Mouse (Mus musculus): Measurements from ENCODE around the gene Zfp704. TPM values are rescaled to one million over a fixed set of nuclear protein-coding genes. Genes with fewer than 3 reads are reported as not detected.

Gene Zfp704
- total and polyA plus RNA-seq, 3 experiments: 0.02 to 0.22 TPM; not detected in 1

GRCm38 (mm10) chr3:9619562-9620275 lies 9.8 kb upstream of the Zfp704 start:
- ATAC-seq (ENCODE audit: extremely low read depth, insufficient number of reproducible peaks, low FRiP score, poor library complexity, severe bottlenecking) (no peak), DNase-seq (ENCODE audit: low spot score) (no peak)
- Histone ChIP-seq H3K9me3 (replicated peaks) (no peaks in the 10 kb centered on the region), H3K27me3 (ENCODE audit: insufficient read depth, low read length) (peaks cover 5% of the 10 kb centered on the region), H3K4me3 (ENCODE audit: low read depth, low read length) (no peak overlapping the region), H3K36me3 (replicated peaks) (no peaks in the 10 kb centered on the region), H3K4me1 (ENCODE audit: insufficient read depth, low read depth, low read length) (no peaks in the 10 kb centered on the region)
- TF ChIP-seq GATA1 (IDR thresholded peaks at IDR 0.05; ENCODE audit: borderline replicate concordance, low read length) (no peak), CTCF (IDR thresholded peaks at IDR 0.05; ENCODE audit: low read depth, low read length) (no peak), TAL1 (conservative IDR thresholded peaks at IDR 0.05; ENCODE audit: low read depth, low read length) (no peak), POLR2AphosphoS5 (IDR thresholded peaks at IDR 0.05; ENCODE audit: insufficient replicate concordance, low read depth, low read length) (no peak), GATA2 (IDR thresholded peaks at IDR 0.05; ENCODE audit: borderline replicate concordance, low read depth, low read length) (no peak)

GRCm38 (mm10) chr3:9617101-9617500 lies 7.2 kb upstream of the Zfp704 start:
- H3K4me3 ChIP-seq (ENCODE audit: low read depth, low read length): no peak overlapping the region
- TF ChIP-seq GATA2 (IDR thresholded peaks at IDR 0.05; ENCODE audit: borderline replicate concordance, low read depth, low read length): no peak
- TF ChIP-seq CTCF (IDR thresholded peaks at IDR 0.05; ENCODE audit: low read depth, low read length): no peak
- no peak for TF ChIP-seq GATA1 (IDR thresholded peaks at IDR 0.05; ENCODE audit: borderline replicate concordance, low read length)
- TF ChIP-seq TAL1 (conservative IDR thresholded peaks at IDR 0.05; ENCODE audit: low read depth, low read length): no peak
- no peak for TF ChIP-seq POLR2AphosphoS5 (IDR thresholded peaks at IDR 0.05; ENCODE audit: insufficient replicate concordance, low read depth, low read length)
- ATAC-seq (ENCODE audit: extremely low read depth, insufficient number of reproducible peaks, low FRiP score, poor library complexity, severe bottlenecking) (no peak), DNase-seq (ENCODE audit: low spot score) (no peak)
- no peaks in the 10 kb centered on the region for H3K9me3 ChIP-seq (replicated peaks)
- no peaks in the 10 kb centered on the region for H3K36me3 ChIP-seq (replicated peaks)
- H3K4me1 ChIP-seq (ENCODE audit: insufficient read depth, low read depth, low read length): no peaks in the 10 kb centered on the region
- H3K27me3 ChIP-seq (ENCODE audit: insufficient read depth, low read length): peaks cover 9% of the 10 kb centered on the region

GRCm38 (mm10) chr3:9614676-9615075 lies 4.8 kb upstream of the Zfp704 start:
- TF ChIP-seq GATA2 (IDR thresholded peaks at IDR 0.05; ENCODE audit: borderline replicate concordance, low read depth, low read length): no peak
- no peak for TF ChIP-seq POLR2AphosphoS5 (IDR thresholded peaks at IDR 0.05; ENCODE audit: insufficient replicate concordance, low read depth, low read length)
- TF ChIP-seq CTCF (IDR thresholded peaks at IDR 0.05; ENCODE audit: low read depth, low read length): no peak
- no peak for TF ChIP-seq TAL1 (conservative IDR thresholded peaks at IDR 0.05; ENCODE audit: low read depth, low read length)
- TF ChIP-seq GATA1 (IDR thresholded peaks at IDR 0.05; ENCODE audit: borderline replicate concordance, low read length): no peak
- no peaks in the 10 kb centered on the region for H3K36me3 ChIP-seq (replicated peaks)
- DNase-seq (ENCODE audit: low spot score) (no peak), ATAC-seq (ENCODE audit: extremely low read depth, insufficient number of reproducible peaks, low FRiP score, poor library complexity, severe bottlenecking) (no peak)
- H3K4me1 ChIP-seq (ENCODE audit: insufficient read depth, low read depth, low read length): no peaks in the 10 kb centered on the region
- H3K9me3 ChIP-seq (replicated peaks): peaks cover 7% of the 10 kb centered on the region
- peaks cover 8% of the 10 kb centered on the region for H3K27me3 ChIP-seq (ENCODE audit: insufficient read depth, low read length)
- H3K4me3 ChIP-seq (ENCODE audit: low read depth, low read length): no peak overlapping the region

GRCm38 (mm10) chr3:9614011-9614410 lies 4.1 kb upstream of the Zfp704 start:
- Histone ChIP-seq H3K4me1 (ENCODE audit: insufficient read depth, low read depth, low read length) (no peaks in the 10 kb centered on the region), H3K4me3 (ENCODE audit: low read depth, low read length) (no peak overlapping the region), H3K27me3 (ENCODE audit: insufficient read depth, low read length) (peaks cover 5% of the 10 kb centered on the region; the same call in 1 of the 2 replicates), H3K9me3 (replicated peaks) (peaks cover 11% of the 10 kb centered on the region), H3K36me3 (replicated peaks) (no peaks in the 10 kb centered on the region)
- ATAC-seq (ENCODE audit: extremely low read depth, insufficient number of reproducible peaks, low FRiP score, poor library complexity, severe bottlenecking) (no peak; the same call in 1 of the 2 replicates), DNase-seq (ENCODE audit: low spot score) (no peak)
- TF ChIP-seq POLR2AphosphoS5 (IDR thresholded peaks at IDR 0.05; ENCODE audit: insufficient replicate concordance, low read depth, low read length) (no peak), TAL1 (conservative IDR thresholded peaks at IDR 0.05; ENCODE audit: low read depth, low read length) (no peak), GATA1 (IDR thresholded peaks at IDR 0.05; ENCODE audit: borderline replicate concordance, low read length) (no peak)

- no peak for DNase-seq (ENCODE audit: low spot score)
- Histone ChIP-seq H3K27me3 (ENCODE audit: insufficient read depth, low read length) (peaks cover 5% of the 10 kb centered on the region; the same call in 1 of the 2 replicates), H3K4me1 (ENCODE audit: insufficient read depth, low read depth, low read length) (no peaks in the 10 kb centered on the region)
These were observed 1.3 kb upstream of the Zfp704 start for GRCm38 (mm10) chr3:9611226-9611625.

GRCm38 (mm10) chr3:9610426-9610825 lies 541 bp upstream of the Zfp704 start:
- Histone ChIP-seq H3K4me3 (ENCODE audit: low read depth, low read length) (no peak overlapping the region), H3K27me3 (ENCODE audit: insufficient read depth, low read length) (peaks cover 5% of the 10 kb centered on the region; the same call in 1 of the 2 replicates), H3K36me3 (replicated peaks) (no peaks in the 10 kb centered on the region), H3K4me1 (ENCODE audit: insufficient read depth, low read depth, low read length) (no peaks in the 10 kb centered on the region), H3K9me3 (replicated peaks) (peaks cover 15% of the 10 kb centered on the region)
- ATAC-seq (ENCODE audit: extremely low read depth, insufficient number of reproducible peaks, low FRiP score, poor library complexity, severe bottlenecking) (no peak), DNase-seq (ENCODE audit: low spot score) (no peak)
- no peak for TF ChIP-seq GATA2 (IDR thresholded peaks at IDR 0.05; ENCODE audit: borderline replicate concordance, low read depth, low read length)
- no peak for TF ChIP-seq POLR2AphosphoS5 (IDR thresholded peaks at IDR 0.05; ENCODE audit: insufficient replicate concordance, low read depth, low read length)
- TF ChIP-seq GATA1 (IDR thresholded peaks at IDR 0.05; ENCODE audit: borderline replicate concordance, low read length): no peak
- TF ChIP-seq CTCF (IDR thresholded peaks at IDR 0.05; ENCODE audit: low read depth, low read length): no peak
- TF ChIP-seq TAL1 (conservative IDR thresholded peaks at IDR 0.05; ENCODE audit: low read depth, low read length): no peak

More at GRCm38 (mm10) chr3:9611226-9611625, 1.3 kb upstream of the Zfp704 start:
- Histone ChIP-seq H3K4me3 (ENCODE audit: low read depth, low read length) (no peak overlapping the region), H3K36me3 (replicated peaks) (no peaks in the 10 kb centered on the region), H3K9me3 (replicated peaks) (peaks cover 15% of the 10 kb centered on the region)
- TF ChIP-seq GATA1 (IDR thresholded peaks at IDR 0.05; ENCODE audit: borderline replicate concordance, low read length) (no peak), TAL1 (conservative IDR thresholded peaks at IDR 0.05; ENCODE audit: low read depth, low read length) (no peak), POLR2AphosphoS5 (IDR thresholded peaks at IDR 0.05; ENCODE audit: insufficient replicate concordance, low read depth, low read length) (no peak), CTCF (IDR thresholded peaks at IDR 0.05; ENCODE audit: low read depth, low read length) (no peak), GATA2 (IDR thresholded peaks at IDR 0.05; ENCODE audit: borderline replicate concordance, low read depth, low read length) (no peak)
- ATAC-seq (ENCODE audit: extremely low read depth, insufficient number of reproducible peaks, low FRiP score, poor library complexity, severe bottlenecking): no peak

Measured in G1E (cell line).